Mouse (Mus musculus) layer of hippocampus, adult 8-10 months (tissue): Measurements from ENCODE around the gene Ear2. TPM values are rescaled to one million over a fixed set of nuclear protein-coding genes. Genes with fewer than 3 reads are reported as not detected.
"Not testable (repeated sequence)": the region's sequence is repeated elsewhere in the genome, so short reads cannot be mapped to it uniquely, and the experiment has no call there.

Experiments used
- DNase-seq, 2 experiments: peaks; one replicate each; pipeline ENCODE4 v3.0.0; 2022; ENCODE audit warnings: low spot score in 2 of 2
- total RNA-seq, 4 experiments: library from RNA; stranded (reverse); gene quantifications; 2 replicates each; pipeline ENCODE4 v1.2.4; 2022

Ear2 gene
- not detected for total RNA-seq

DNA sequence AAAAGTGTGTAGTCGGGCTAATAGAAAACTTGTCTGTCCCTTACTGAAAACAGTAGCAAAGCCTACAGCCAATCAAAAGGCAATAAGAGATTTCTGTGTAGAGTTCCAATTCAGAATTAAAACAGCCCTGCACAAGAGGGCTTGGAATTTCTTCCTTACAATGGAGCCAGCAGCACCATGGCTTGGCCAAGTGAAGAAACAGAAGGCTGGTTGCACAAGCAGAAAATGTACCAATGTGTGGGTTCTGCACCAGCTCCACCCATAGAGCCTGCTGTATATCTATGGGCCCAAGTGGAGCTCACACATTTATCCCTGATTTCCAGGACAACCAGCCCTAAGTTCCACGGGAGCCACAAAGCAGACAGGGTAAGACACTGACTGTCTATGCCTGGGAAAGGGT is at the start of gene Ear2:
Gene Ear2 (plus strand): TSS at position 301 of the 400 bp plus-strand sequence.
- not testable (repeated sequence) for DNase-seq

DNA sequence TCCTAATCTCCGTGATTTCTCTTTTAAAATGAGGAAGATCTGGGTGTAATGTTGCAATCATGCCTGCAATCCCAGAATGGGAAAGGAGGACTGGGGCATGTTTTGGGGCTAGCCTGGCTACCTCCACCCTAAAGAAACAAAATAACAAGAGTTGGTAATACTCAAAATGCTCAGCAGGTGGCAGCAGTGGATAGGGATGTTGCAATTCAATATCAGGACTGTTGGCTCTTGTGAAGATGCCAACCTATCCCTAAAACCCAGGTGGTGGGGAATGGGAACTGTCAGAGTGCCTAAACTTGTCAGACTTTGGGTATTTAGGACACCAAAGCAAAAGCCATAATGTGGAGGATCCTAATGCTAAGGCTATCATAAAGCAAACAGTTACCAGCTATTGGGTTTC is 34.6 kb upstream of the Ear2 start:
- peak in 1 of 2 experiments; percentile 3 for DNase-seq

DNA sequence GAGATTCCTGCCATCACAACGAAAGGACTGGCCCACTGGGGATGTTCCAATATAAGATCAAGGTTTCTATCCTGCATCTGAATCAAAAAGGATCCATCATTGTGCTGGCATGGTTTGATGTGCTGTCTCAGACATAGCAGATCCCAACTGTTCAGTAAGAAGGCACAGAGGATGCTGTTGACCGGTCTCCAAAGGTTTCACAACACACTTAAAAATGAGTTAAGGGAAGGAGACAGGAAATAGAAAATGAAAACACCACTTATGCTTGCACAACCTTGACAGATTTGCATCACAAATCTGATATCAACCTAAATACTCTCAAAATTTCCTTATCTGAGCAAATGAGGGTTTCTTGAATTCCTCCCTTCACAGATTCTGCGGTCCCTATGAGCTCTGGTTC is 31.9 kb upstream of the Ear2 start:
- not testable (repeated sequence) for DNase-seq

DNA sequence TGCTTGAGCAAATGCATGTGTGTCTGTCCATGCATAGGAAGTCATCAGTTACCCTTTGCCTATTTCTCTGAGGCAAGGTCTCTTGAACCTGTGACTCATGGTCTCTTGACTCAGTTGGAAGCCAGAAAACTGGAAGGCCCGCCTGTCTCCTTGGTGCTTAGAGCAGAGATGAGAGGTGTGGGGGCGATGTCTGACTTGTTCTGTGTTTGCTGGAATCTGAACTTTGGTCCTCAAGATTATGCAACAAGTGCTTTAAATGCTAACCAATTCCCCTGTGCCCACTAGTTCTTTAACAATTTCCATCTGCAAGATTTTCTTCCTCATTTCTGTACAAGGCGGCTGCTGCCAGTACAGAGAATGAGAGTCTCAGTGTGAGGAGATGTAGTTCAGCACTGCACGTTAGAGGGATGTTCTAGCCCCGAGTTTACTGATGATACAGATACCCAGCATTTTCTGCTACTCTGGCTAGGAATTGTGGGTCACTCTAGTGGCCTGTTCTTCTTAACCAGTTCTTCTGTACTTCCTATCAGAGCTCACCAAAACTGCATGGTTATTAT is 24.6 kb upstream of the Ear2 start:
- DNase-seq, result not testable (repeated sequence)

DNA sequence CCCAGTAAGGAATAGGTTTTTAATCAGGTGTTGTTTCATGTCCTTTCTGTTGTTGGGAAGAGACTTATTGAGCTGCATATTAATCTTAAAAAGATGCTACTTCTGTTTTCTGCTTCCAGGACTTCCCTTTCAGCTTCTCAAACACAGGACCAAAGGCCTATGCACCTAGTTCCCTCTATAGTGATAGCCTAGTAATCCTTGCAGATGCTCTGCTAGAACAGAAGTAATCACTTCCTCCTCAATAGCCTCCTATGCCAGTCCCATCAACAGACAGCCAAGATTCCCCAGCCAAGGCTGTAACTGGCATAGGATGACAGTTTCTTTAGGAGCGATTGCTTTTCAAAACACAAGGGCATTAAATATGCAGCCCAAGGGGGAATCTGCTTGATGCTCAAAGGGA is 15.9 kb upstream of the Ear2 start:
- not testable (repeated sequence) for DNase-seq

DNA sequence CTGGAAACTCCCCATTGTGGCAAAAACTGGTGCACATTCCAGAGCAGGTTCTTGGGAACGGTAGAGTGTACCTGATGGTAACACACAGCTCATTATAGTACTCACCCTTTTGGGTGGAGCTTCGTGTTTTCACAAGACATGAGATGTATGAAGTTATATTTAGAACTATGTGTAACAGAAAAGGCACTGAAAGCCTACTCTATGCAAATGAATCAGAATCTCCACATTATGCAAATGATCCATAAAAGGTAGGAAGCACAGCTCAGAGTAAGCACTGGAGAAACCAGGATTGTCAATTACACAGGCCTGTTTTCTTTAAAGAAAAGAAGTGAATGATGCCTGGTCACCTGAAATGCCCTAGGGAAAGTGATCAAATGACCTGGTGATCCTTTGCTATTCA is 14.9 kb upstream of the Ear2 start:
- not testable (repeated sequence) for DNase-seq

DNA sequence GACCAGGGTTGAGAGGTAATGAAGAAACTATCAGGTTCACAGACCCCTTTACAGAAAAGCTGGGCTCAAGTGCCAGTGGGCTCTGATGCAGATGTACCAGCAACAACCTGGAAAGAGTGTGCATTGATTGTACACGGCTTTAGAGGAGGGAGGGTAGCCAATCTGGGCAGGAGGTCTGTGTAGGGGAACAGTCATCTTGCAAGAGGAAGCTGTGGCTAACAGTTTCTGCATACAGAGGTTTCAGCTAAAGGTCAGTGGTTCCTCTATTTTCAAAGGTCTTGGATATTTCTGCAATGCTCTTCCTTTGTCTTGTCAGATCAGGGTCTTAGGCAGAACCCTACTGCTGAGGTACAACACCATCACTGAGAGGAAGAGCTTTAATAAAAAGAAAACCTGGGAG is 10.9 kb upstream of the Ear2 start:
- DNase-seq, result not testable (repeated sequence)

DNA sequence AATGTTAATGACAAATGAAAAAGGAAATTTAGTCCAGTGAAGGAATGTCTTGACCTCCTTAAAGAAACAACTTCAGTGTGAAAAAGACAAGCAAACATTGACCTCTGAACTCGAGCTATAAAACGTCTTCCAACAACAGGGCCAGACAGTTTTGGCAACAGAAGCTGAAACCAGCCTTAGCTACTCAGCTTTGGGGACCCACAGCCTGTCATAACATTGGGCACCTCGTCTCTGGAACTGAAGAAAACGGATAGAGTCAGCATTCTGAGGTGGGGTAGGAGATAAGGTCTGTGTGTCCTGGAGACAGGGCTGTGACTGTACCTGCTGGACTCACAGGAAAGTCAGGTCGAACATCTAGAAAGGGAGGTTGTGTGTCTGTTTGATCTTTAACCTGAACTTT is 8.0 kb upstream of the Ear2 start:
- not testable (repeated sequence) for DNase-seq

DNA sequence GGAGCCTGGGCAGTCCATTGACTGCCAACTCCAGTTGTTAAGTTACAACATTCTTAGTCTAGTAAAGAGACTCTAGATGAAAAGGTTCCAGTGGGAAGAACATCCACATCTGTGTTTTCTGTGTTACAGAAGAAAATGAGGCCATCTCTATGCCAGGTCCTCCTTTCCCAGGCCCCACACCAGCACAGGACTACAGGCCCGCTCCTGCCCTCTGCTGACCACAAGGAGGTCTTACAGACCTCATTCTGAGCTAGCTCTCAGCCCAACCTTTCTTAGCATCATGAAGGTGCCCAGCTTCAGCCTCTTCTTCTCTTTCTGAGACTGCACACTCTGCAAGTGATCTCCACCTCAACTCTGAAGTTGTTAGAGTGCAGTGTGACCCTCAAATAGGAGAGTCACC is 2.4 kb upstream of the Ear2 start:
- not testable (repeated sequence) for DNase-seq

DNA sequence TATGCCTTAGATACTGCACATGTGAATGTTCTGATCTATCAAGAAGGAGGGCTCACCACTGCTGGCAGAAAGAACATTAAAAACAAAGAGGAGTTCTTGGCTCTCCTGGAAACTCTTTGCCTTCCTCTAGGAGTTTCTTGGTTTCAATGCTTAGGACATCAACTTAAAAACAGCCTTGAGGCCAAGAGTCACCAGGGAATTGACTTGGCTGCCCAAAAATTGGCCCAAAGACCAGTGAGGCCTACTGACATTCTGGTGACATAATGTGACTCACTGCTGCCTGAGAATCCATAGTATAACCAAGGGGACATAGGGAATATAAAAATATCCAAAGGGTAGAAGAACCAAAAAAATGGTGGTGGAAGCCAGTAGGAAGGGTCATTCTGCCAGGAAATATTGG is 8.5 kb downstream of the Ear2 start:
- DNase-seq, result no peak

DNA sequence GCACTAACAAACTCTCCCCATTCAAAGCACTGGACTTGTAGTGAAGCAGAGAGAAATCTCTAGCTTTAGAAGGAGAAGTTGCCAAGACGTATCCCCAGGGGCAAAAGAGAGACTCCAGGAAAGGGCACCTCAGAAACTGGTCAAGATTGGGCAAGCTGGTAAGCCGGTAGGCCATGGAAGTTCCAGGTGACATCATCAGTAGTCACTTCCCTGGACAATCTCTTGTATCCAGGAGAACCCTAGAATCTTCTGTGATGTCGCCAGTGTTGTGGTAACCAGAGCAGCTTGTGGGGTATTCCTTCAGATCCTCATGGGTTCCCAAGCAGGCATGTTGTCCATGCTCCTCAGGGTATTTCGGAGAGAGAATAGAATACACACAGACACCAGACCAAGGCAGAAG is 21.1 kb downstream of the Ear2 start, which contains the start of gene Gm3327:
Gene Gm3327 (plus strand): TSS at position 301 of the 400 bp plus-strand sequence.
- DNase-seq, result not testable (repeated sequence)

Other genes with a start within 250 kb of the Ear2 start
- gene Ear1, start 227.1 kb upstream of the Ear2 start, total RNA-seq, result not detected
- not detected for gene Ear10, start 179.1 kb upstream of the Ear2 start, total RNA-seq
- gene Gm8113, start 177.3 kb upstream of the Ear2 start, total RNA-seq, result under 1 TPM in 2 of 4 experiments, not detected in 2; 0.16 to 0.28 TPM
- gene Ang5, start 145.6 kb upstream of the Ear2 start, total RNA-seq, result not detected
- gene Ang6, start 100.4 kb upstream of the Ear2 start, total RNA-seq, result not detected
- not detected for gene Gm3327, start 21.2 kb downstream of the Ear2 start, total RNA-seq
- gene Gm8212, start 95.0 kb downstream of the Ear2 start, total RNA-seq, result not detected
- not detected for gene 4930503E14Rik, start 110.6 kb downstream of the Ear2 start, total RNA-seq
- gene Gm8220, start 182.9 kb downstream of the Ear2 start, total RNA-seq, result not detected
- not detected for gene Gm5930, start 235.9 kb downstream of the Ear2 start, total RNA-seq